Mouse (Mus musculus) hindbrain, embryonic 13.5 days (tissue): ENCODE results near the gene 2210016F16Rik. TPM values are rescaled to one million over a fixed set of nuclear protein-coding genes. Genes with fewer than 3 reads are reported as not detected.
"Not testable (repeated sequence)": the region's sequence is repeated elsewhere in the genome, so short reads cannot be mapped to it uniquely, and the experiment has no call there.

Experiments
- ATAC-seq: fragments of 200-750 bp; cut with Nextera tagmentation; 2 replicates; pipeline ENCODE4 v1.8.0; 2017; ENCODE audit warnings: moderate TSS enrichment; ENCODE audit not compliant: low FRiP score
- H3K27ac ChIP-seq: fragments of 300-500 bp; sonication (generic); 2 replicates; pipeline ENCODE4 v1.5.1; 2015; ENCODE audit warnings: inconsistent platforms, mild to moderate bottlenecking, moderate library complexity
- H3K27me3 ChIP-seq: fragments of 300-500 bp; sonication (generic); 2 replicates; pipeline ENCODE4 v1.6.1; 2015; ENCODE audit warnings: mild to moderate bottlenecking, inconsistent platforms
- H3K36me3 ChIP-seq: fragments of 300-500 bp; sonication (generic); 2 replicates; pipeline ENCODE4 v1.6.1; 2015; ENCODE audit warnings: mild to moderate bottlenecking, inconsistent platforms
- H3K4me1 ChIP-seq: fragments of 300-500 bp; sonication (generic); replicated peaks from 2 replicates; pipeline ENCODE4 v1.6.1; 2015; ENCODE audit warnings: inconsistent platforms
- H3K4me2 ChIP-seq: fragments of 300-500 bp; sonication (generic); 2 replicates; pipeline ENCODE4 v1.6.1; 2015; ENCODE audit warnings: inconsistent platforms, mild to moderate bottlenecking, moderate library complexity
- H3K4me3 ChIP-seq: fragments of 300-500 bp; sonication (generic); 2 replicates; pipeline ENCODE4 v1.5.1; 2015; ENCODE audit warnings: mild to moderate bottlenecking, inconsistent platforms
- H3K9ac ChIP-seq: fragments of 300-500 bp; sonication (generic); 2 replicates; pipeline ENCODE4 v1.6.1; 2015; ENCODE audit warnings: mild to moderate bottlenecking, inconsistent platforms
- H3K9me3 ChIP-seq: fragments of 300-500 bp; sonication (generic); 2 replicates; pipeline ENCODE4 v1.6.1; 2016; ENCODE audit warnings: inconsistent platforms
- WGBS: fragments of 180-500 bp; shearing (Covaris S2); methylation state at CpG from one replicate; pipeline ENCODE4 v1.1.7; 2015; 5-methylcytosine and 5-hydroxymethylcytosine counted together
- polyA plus RNA-seq: library from polyadenylated mRNA; unstranded; fragments of >200 nt; fragmentation: Nextera tagmentation; extraction: Ambion mirVana; gene quantifications from 2 replicates; pipeline ENCODE4 v1.2.1, GENCODE M21; 2015

Gene 2210016F16Rik
- polyA plus RNA-seq, 1 experiment from 2014 or later, result 27.6 TPM

DNA sequence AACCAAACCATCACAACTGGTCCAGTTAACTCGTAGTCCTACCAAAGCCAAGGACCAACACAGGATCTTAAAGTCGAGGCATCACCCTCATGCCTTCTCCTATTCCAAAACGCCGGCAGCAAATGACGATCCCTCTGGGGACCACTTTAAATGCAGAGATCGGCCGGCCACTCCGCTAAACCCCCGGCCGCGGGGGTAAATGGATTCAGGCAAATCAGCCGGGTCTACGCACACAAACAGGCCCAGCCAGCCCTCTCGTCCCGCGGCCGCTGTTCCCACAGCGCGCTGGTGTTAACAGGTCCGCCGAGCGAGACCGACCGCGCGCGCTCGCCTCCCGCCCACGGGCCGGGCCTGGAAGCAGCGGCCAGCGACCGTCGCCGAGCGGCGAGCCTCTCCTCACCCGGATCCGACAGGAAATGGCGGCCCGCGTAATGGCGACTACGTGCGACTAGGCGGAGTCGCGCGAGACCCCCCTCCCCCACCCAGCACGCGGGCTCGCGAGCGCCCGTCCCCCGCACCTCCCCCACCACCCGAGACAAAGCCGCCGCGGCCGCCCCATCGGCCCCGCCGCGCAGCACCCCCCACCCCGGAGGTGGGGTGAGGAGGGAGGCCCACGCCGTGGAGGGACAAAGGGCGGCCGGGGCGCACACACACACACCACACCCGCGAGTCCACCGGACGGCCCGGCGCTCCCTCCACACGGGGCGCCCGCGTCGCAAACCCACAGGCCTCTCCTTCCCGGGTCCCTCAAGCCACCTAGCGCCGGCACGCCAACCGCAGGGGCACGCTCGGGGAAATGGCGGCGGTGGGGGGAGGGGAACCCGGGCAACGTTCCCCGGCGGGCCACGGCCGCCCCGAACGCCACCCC is 16.3 kb upstream of the 2210016F16Rik start:
- Histone ChIP-seq H3K4me3 (peak overlapping the region; percentile 98), H3K36me3 (peaks cover 17% of the 10 kb centered on the region), H3K9me3 (no peaks in the 10 kb centered on the region), H3K4me1 (peaks cover 9% of the 10 kb centered on the region), H3K9ac (peak overlapping the region; percentile 99), H3K4me2 (peak overlapping the region; percentile 89), H3K27me3 (no peaks in the 10 kb centered on the region), H3K27ac (peak overlapping the region; percentile 100)
- WGBS, result under 1% methylated on average over 83 of the region's 100 CpGs
- peak; percentile 53 for ATAC-seq

DNA sequence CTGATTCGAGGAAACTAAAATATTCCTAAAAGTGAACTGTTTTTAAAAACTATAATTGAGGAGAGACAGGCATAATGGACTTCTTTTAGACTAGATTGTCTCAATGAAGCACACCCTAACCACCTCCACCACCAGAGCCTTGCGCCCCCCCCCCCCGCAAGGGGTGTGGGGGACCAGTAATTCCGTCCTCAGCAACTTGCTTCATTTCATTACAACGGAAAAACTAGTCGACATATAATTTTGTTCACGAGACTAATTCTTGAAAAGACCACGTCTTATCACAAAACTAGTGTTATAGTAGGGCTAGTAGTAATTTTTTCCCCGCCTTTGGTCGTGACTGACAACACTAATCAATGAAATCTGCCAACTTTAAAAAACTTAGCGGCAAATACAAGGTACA is 15.6 kb upstream of the 2210016F16Rik start:
- peak overlapping the region; percentile 99 for H3K9ac ChIP-seq
- peaks cover 25% of the 10 kb centered on the region for H3K36me3 ChIP-seq
- no peaks in the 10 kb centered on the region for H3K9me3 ChIP-seq
- ATAC-seq, result no peak
- H3K4me3 ChIP-seq, result peak overlapping the region; percentile 98
- H3K27me3 ChIP-seq, result no peaks in the 10 kb centered on the region
- under 1% methylated on average over 11 of the region's 11 CpGs for WGBS
- peaks cover 9% of the 10 kb centered on the region for H3K4me1 ChIP-seq
- peak overlapping the region; percentile 89 for H3K4me2 ChIP-seq
- no peak overlapping the region for H3K27ac ChIP-seq

DNA sequence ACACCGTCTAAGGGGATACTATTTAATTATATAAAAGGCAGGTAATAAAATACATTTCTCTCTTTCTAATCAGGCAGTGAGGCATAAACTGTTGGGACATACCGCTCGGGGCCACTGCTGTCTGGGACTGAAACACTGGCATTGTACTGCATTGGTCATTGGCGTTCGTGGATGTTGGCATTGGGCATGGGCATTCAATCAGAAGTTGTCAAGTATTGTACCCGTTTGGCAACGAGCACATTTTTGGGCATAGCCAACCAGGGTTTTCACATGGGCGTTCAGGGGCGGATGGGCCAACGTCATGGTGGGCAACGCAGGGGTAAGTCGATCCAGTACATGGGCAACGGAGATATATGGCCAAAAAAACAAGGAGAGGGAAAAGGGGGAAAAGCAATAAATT is 12.6 kb upstream of the 2210016F16Rik start:
- no peak overlapping the region for H3K4me3 ChIP-seq
- H3K9ac ChIP-seq, result no peak overlapping the region
- ATAC-seq, result no peak
- peaks cover 9% of the 10 kb centered on the region for H3K4me1 ChIP-seq
- no peaks in the 10 kb centered on the region for H3K9me3 ChIP-seq
- WGBS, result 80% methylated on average over 13 of the region's 13 CpGs
- H3K27me3 ChIP-seq, result no peaks in the 10 kb centered on the region
- no peak overlapping the region for H3K27ac ChIP-seq
- no peak overlapping the region for H3K4me2 ChIP-seq
- H3K36me3 ChIP-seq, result peaks cover 51% of the 10 kb centered on the region

DNA sequence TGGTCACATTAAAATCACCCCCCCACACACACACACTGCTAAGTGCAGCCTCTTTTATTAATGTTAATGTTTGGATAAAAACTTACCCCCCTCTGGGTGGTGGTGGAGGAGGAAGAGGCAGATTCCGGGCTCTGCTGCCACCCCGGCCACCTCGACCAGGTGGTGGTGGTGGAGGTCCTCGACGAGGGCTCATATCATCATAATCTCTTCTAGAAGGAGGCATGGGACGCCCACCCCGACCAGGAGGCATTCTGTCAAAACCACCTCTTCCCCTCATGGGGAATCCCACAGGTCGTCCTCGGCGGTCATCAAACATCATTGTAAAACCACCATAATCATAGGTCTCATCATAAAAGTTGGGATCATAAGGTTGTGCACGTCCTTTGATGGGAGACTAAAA is 9.4 kb upstream of the 2210016F16Rik start:
- H3K27ac ChIP-seq, ATAC-seq, H3K9ac ChIP-seq, H3K9me3 ChIP-seq, H3K4me1 ChIP-seq, H3K4me2 ChIP-seq, H3K4me3 ChIP-seq, H3K27me3 ChIP-seq: not testable (repeated sequence)
- WGBS, result 89% methylated on average over 11 of the region's 11 CpGs
- peaks cover 70% of the 10 kb centered on the region for H3K36me3 ChIP-seq

DNA sequence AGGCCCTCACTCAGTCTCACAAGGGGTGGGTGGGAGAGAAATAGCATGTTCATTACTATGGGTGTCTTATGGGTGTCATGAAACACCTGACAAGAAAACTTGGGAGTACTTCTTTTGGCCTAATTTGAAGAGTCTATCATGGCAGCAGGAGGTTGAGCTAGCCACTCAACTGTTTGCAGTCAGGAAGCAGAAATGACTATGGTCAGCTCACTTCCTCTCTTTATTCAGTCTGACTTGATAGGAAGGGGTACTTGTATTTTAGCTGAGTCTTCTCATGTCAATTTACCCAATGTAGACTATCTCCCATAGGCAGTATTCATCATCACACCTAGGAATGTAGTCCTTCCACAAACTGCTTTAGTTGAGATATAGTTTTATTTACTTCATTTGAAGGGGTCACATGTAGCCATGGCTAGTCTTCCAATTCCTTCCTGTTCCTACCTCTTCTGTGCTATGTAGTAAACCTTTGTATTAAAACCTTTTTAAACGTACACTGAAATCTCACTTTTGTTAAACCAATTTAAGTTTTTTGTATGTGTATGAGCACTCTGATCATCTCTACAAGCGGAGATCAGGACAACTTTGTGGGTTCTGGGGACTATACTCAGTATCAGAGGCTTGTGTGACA is 4.4 kb upstream of the 2210016F16Rik start:
- Histone ChIP-seq H3K27me3 (no peaks in the 10 kb centered on the region), H3K4me2 (no peak overlapping the region), H3K4me3 (no peak overlapping the region), H3K4me1 (peaks cover 7% of the 10 kb centered on the region; the same call in 1 of the 2 replicates), H3K27ac (no peak overlapping the region), H3K36me3 (peaks cover 37% of the 10 kb centered on the region), H3K9ac (no peak overlapping the region), H3K9me3 (no peaks in the 10 kb centered on the region)
- WGBS, result 85% methylated on average over 2 of the region's 2 CpGs
- no peak for ATAC-seq

DNA sequence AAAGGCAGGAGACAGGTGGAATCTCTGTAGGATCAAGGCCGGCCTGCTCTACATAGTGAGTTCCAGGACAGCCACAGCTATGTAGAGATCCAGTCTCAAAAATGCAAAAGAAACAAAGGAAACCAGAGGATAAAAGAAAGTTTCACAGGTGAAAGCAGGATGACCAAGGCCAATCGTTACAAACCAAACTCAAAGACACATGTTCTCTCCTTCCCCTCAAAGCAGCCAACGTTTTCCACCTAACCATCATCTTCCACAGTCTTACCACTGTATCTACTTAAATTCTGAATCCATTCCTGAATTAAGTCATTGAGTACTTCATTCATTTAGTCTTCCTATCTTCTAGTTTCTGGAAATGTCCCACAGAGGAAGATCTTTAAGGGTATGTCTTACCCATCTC is 3.4 kb upstream of the 2210016F16Rik start:
- H3K4me1 ChIP-seq, result peaks cover 13% of the 10 kb centered on the region
- H3K4me3 ChIP-seq, result no peak overlapping the region
- H3K9ac ChIP-seq, result no peak overlapping the region
- no peaks in the 10 kb centered on the region for H3K27me3 ChIP-seq
- WGBS, result 53% methylated on average over 3 of the region's 3 CpGs
- no peaks in the 10 kb centered on the region for H3K9me3 ChIP-seq
- no peak for ATAC-seq
- peaks cover 27% of the 10 kb centered on the region for H3K36me3 ChIP-seq
- H3K27ac ChIP-seq, result no peak overlapping the region; the same call in 1 of the 2 replicates
- H3K4me2 ChIP-seq, result no peak overlapping the region

DNA sequence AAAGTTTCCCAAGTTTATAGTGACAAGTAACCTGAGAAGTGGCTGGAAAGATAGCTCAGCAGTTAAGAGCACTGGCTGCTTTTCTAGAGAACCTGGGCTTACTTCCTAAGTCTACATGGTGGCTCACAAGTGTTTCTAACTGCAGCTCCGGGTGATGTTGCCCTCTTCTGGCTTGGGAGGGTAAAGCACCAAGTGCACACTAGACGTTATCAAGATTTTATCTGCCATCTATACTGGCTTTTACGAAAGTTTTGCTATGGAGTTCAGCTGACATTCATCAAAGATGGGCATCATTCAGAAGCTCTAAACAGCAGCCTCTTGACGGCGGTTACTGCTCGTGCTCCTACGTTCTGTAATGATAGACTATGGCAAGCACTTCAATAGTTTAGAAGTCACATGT is 2.9 kb upstream of the 2210016F16Rik start:
- Histone ChIP-seq H3K4me1 (peaks cover 13% of the 10 kb centered on the region), H3K27ac (no peak overlapping the region; the same call in 1 of the 2 replicates), H3K4me3 (no peak overlapping the region), H3K4me2 (no peak overlapping the region), H3K27me3 (no peaks in the 10 kb centered on the region), H3K36me3 (peaks cover 24% of the 10 kb centered on the region), H3K9me3 (no peaks in the 10 kb centered on the region), H3K9ac (no peak overlapping the region)
- 19% methylated on average over 7 of the region's 7 CpGs for WGBS
- 0 out of 2 replicates have a peak, but pooled peaks have one; percentile 43 for ATAC-seq

DNA sequence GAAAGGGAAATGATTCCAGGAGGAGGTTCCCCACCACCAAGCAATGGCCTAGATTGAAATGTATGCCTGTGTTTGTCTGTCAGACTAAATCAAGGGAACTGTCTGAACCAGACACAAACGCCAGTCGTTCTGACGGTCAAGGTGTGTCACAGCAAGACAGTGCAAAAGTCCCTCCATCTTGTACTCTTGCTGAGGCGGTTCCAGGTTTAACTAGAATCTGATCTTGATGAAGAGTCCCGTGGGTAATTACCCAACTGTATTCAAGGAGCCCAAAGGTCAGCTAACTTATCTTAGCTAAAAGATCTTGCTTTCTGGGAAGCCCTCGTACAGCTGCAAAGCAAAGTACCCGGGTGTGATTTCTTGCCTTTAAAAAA is 509 bp upstream of the 2210016F16Rik start:
- Histone ChIP-seq H3K27me3 (no peaks in the 10 kb centered on the region), H3K9me3 (peaks cover 10% of the 10 kb centered on the region), H3K4me3 (peak overlapping the region; percentile 79), H3K27ac (peak overlapping the region; percentile 40; the same call in 1 of the 2 replicates), H3K4me1 (peaks cover 13% of the 10 kb centered on the region), H3K4me2 (peak overlapping the region; percentile 92), H3K36me3 (peaks cover 31% of the 10 kb centered on the region), H3K9ac (peak overlapping the region; percentile 83)
- 85% methylated on average over 7 of the region's 7 CpGs for WGBS
- no peak for ATAC-seq

DNA sequence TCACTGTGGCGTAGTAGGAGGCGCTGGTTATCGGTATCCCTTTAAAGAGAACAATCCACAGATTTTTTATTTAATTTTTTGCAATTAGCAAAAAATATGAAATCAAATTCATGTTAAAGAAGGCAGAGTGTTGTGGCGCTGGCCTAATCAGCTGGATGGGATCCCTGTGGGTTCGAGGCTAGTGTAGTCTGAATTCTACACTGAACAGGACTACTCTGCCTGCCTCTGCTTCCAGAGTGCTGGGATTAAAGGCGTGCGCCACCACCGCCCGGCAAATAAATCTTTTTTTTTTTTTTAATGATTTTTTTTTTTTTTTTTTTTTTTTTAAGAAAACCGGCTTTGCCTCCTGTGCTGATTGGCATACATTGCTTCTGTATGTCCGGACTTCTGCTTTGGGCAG is 654 bp downstream of the 2210016F16Rik start:
- Histone ChIP-seq H3K4me1 (peaks cover 13% of the 10 kb centered on the region), H3K4me3 (peak overlapping the region; percentile 79), H3K27me3 (no peaks in the 10 kb centered on the region), H3K9me3 (peaks cover 15% of the 10 kb centered on the region), H3K4me2 (peak overlapping the region; percentile 92), H3K27ac (no peak overlapping the region), H3K9ac (peak overlapping the region; percentile 83), H3K36me3 (peaks cover 33% of the 10 kb centered on the region)
- WGBS, result 48% methylated on average over 11 of the region's 11 CpGs
- 0 out of 2 replicates have a peak, but pooled peaks have one; percentile 29 for ATAC-seq

DNA sequence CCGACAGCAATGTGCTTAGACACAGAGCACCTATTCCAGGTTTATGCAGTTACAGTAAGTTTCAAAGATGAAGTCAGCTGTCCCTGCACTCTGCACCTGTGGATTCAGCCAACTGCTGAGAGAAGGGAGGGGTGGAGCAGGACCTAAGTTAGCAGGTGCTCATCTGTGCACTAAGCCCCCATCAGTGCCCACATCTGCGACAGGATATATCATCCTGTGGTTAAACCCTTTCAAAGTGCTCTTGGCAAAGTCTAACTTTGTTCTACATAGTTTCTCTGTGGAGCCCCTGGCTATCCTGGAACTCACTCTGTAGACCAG is 11.9 kb downstream of the 2210016F16Rik start:
- no peak for ATAC-seq

DNA sequence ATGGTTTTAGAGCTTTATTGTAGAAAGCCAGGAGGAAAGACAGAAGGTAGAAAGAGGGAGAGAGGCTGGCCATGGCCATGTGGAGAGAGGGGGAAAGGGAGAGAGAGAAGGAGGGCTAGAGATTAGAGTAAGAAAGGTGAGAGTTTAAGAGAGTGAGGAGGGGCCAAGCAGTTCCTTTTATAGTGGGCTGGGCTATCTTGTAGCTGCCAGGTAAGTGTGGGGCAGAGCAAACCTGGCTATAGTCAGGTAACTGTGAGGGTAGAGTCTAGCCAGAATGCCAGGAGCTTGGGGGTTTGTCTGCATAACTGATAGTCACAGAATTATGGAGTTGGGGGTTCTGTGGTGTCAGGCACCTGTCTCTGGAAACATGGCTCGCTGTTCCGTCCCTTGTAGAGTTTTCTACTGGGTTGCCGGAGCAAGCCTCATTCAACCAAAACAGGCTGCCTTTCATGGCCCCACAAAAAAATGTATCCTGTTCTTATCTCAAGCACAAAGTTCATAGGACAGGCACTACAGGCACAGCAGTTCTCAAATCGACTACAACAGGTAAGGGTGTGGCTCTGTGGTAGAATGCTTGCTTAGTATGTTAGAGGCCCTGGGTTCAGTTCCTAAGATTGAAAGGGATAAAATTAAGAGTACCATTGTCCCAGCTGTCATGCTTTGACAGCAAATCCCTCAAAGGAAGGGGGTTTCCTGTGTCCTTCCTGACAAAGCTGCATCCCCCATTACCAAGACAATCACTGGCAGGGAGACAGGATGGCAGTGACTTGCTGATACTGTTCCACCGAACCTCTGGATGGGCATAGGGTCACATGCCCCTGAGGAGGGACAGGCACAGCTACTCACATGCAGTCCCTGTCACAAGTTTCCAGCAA is 12.5 kb downstream of the 2210016F16Rik start:
- no peak overlapping the region for H3K9ac ChIP-seq
- H3K9me3 ChIP-seq, result peaks cover 10% of the 10 kb centered on the region; the same call in 1 of the 2 replicates
- no peak overlapping the region for H3K4me3 ChIP-seq
- no peak overlapping the region for H3K4me2 ChIP-seq
- H3K27me3 ChIP-seq, result no peaks in the 10 kb centered on the region
- H3K27ac ChIP-seq, result no peak overlapping the region
- WGBS, result 79% methylated on average over 5 of the region's 5 CpGs
- no peaks in the 10 kb centered on the region for H3K36me3 ChIP-seq
- no peak for ATAC-seq
- H3K4me1 ChIP-seq, result no peaks in the 10 kb centered on the region

More for the DNA sequence above, 11.9 kb downstream of the 2210016F16Rik start:
- no peaks in the 10 kb centered on the region for H3K4me1 ChIP-seq
- H3K4me3 ChIP-seq, result no peak overlapping the region
- H3K27ac ChIP-seq, result no peak overlapping the region
- H3K4me2 ChIP-seq, result no peak overlapping the region
- no peaks in the 10 kb centered on the region for H3K36me3 ChIP-seq
- no peak overlapping the region for H3K9ac ChIP-seq
- H3K9me3 ChIP-seq, result peaks cover 10% of the 10 kb centered on the region; the same call in 1 of the 2 replicates
- no peaks in the 10 kb centered on the region for H3K27me3 ChIP-seq
- 91% methylated on average over 2 of the region's 2 CpGs for WGBS

DNA sequence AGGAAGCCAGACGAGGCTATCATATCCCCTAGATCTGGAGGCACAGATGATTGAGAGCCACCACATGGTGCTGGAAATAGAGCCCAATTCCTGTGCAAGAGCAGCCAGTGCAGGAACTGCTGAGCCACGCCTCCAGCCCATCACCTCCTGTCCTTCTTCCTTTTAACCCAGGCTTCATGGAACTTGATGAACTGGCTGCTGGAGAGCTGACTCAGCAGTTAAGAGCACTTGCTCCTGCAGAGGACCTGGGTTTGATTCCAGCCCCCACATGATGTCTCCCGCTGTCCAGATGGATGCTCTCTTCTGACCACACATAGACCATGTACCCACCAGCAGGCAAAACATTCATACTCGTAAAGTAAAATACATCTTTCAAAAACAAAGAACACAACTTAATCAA is 16.2 kb downstream of the 2210016F16Rik start:
- Histone ChIP-seq H3K27ac (no peak overlapping the region), H3K27me3 (no peaks in the 10 kb centered on the region), H3K4me1 (no peaks in the 10 kb centered on the region), H3K4me3 (no peak overlapping the region), H3K9me3 (no peaks in the 10 kb centered on the region), H3K4me2 (no peak overlapping the region), H3K36me3 (no peaks in the 10 kb centered on the region), H3K9ac (no peak overlapping the region)
- no peak for ATAC-seq
- 74% methylated on average over 4 of the region's 4 CpGs for WGBS
